Mouse (Mus musculus) T-cell, adult 2 months (primary cell): ENCODE results near the gene Cd2bp2.

ENCODE experiments used
- DNase-seq: peaks from one replicate; pipeline ENCODE4 v3.0.0; 2022; ENCODE audit warnings: low spot score

The Cd2bp2 gene

DNA sequence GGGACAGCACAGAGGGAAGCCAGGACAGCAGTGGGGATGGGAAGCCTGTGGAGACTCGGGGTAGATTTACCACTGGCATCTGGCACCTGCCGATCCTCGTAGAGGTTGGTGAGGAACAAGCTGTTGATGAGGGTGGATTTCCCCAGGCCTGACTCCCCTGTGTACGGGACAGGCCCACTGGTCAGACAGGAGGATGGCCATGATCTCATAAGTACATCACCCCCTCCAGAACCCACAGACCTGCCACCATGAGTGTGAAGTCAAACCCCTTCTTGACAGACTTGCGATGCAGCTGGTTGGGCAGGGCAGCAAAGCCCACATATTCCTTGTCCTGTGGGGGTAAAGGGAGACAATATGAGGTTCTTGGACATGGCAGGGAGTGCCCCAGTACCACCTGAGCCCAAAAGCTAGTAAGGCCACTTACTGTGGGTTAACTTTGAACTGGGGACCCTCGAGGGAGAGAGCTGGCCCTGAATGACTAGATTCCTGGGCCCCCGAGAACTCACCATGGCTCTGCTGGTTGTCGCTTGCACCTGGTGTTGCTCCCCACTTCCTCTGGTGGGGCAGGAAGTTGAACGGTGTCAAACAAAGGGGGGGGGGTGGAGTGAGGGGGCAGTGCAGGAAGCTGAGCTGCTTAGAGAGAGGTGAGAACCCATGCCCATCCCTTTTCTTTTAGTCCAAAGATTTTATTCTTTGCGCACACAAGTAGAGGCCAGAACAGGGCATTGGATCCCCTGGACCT, 22.2 kb upstream of the Cd2bp2 start:
- peak; percentile 70 for DNase-seq

DNA sequence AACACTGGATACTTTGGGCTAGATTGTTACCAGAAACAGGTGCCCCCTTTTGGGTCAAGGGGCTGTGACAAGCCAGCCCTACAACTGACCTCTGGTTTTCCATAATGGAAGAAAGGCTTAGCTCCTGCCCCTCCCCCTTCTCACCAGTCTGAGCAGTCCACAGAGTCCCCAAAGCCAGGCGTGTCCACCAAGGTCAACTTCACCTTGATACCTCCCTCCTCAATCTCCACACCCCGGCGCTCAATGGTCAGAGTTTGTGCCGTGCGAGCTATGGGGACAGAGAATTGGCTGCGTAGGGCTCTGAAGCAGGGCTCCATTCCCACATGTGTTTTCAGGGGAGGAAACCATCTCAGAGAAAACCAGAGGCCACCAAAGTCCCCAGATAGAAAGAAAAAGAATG, 21.6 kb upstream of the Cd2bp2 start:
- DNase-seq = no peak

DNA sequence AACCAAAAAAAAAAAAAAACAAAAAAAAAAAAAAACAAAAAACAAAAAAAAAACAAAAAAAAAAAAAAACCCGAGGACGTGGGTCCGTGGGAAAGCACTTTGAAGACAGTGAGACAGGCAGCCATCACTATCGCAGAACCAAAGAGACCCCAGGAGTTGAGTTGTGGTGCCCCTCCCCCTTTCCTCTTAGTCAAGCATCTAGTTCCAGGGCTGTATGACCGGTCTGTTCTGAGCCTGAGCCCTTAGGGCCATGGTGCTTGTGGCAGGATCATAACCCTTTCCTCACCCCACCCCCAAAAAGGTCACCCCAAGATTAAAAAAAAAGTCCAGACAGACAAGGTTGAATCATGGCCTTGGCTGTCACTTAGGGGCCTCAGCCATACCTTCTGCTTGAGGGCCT, 20.5 kb upstream of the Cd2bp2 start:
- no peak for DNase-seq

DNA sequence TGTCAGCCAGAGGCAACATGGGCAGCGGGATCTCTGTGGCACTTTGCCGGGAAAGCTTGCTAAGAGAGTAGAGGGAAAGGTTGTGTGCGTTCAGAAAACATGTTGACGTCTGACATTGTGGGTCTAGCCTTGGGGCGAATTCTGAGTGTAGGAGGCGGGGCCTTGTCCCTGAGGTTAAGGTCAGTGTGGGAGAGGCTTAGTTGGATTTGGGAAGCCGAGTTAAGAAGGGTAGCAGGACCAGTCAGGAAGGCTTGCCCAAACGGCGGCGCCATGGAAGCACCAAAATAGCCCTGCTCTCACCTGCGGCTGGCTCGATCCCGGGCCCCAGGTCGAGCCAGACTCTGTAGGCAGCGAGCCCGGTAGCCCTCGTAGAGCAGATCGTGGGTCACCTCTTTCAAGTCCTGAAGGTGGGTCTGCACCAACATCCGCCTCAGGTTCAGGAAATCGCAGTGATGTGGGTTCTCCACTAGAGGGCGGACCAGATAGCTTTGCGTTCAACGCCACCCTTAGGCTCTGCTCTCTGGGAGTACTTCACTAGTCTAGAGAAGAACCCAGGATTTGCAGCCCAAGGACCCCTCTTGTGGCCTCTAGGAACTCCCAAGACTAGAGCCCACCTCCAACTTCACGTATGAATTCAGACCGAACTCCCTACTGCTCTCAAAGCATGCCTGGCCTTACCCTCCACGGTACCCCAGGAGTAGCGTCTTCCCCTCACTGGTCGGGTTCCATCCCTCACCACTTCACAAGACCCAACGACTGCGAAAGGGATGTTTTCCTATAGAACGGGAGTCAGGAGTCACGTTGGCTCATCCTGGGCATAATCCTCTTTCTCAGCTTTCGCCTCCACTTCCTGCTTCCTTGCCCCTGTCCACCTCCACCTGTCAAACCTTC, 19.4 kb upstream of the Cd2bp2 start:
- DNase-seq = peak; percentile 79

DNA sequence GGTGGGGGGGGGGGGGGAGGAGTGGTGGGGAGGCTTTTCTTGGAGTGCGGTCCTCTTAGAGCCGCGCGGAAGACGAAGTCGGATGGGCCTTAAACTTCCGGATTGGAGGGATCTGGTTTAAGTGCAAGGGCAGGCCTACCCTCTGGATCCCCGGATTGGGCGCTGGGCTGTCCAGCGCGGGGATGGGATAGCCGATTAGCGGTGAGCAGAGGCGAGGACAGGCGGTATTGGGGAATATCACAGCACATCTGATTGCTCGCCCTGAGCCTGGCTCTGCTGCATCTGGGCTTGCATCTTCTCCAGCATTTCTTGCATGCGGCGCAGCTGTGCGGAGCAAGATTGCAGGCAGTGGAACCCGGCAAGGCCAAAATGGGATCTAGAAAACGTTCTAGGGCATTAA, 18.7 kb upstream of the Cd2bp2 start:
- DNase-seq = no peak

DNA sequence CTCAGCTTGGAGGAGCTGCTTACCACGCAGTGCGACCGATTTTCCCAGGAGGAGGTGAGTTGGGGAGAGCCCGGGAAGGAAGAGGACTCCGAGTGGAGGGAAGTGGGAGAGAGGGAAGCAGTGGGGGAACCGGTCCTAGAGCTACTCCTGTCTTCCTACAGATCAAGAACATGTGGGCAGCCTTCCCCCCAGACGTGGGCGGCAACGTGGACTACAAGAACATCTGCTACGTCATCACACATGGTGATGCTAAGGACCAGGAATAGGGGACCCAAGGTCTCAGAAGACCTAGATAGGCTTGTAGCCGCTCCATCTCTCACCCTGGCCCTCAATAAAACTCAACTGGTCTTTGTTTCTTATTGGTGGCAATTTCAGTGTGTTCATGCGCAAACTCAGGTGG, 18.1 kb upstream of the Cd2bp2 start:
- DNase-seq = no peak

DNA sequence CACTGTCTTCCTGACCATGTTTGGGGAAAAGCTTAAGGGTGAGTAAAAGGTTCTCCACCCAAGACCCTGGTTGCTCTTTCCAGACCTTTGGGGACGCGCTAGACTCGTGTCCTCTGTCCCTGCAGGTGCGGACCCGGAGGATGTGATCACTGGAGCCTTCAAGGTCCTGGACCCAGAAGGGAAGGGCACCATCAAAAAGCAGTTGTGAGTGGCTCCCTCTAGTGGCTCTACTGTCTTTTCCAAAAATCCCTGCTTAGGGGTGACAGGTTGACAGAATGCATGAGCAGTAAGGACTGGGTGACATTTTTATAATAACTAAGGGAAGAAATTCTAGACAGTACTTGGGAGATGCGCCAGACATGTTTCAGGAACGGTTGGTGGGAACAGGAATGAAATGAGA, 17.6 kb upstream of the Cd2bp2 start:
- DNase-seq = peak; percentile 34

DNA sequence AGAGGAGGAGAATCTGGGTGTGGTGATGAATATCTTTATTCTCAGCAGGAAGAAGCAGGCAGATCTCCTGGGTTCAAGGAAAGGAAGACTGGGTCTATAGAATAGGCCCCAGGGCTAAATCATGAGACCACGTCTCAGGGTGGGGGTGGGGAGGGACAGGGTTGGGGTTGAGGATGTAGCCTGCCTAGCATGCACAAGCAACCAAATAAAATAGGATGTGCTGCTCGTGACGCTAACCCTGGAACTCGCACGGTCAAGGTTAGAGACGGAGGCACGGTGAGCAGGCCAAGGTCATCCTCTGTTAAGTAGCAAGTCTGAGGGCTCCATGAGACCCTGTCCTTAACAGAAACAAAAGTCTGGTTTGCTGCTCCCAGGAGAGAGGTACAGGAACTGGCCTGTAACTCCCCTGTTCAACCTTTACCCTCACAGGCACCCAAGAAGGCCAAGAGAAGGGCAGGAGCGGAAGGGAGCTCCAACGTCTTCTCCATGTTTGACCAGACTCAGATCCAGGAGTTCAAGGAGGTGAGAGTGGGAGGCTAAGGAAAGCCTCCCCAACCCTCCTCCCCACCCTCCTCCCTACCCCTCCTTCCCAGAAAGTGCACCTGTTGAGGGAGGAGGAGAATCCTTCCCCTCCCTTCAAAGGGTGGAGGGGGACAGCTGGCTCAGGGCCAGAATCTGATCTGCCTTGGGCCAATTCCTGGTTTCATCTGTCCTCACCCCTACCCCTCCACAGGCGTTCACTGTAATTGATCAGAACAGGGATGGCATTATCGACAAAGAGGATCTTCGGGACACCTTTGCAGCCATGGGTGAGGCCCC, 16.8 kb upstream of the Cd2bp2 start:
- DNase-seq = no peak

DNA sequence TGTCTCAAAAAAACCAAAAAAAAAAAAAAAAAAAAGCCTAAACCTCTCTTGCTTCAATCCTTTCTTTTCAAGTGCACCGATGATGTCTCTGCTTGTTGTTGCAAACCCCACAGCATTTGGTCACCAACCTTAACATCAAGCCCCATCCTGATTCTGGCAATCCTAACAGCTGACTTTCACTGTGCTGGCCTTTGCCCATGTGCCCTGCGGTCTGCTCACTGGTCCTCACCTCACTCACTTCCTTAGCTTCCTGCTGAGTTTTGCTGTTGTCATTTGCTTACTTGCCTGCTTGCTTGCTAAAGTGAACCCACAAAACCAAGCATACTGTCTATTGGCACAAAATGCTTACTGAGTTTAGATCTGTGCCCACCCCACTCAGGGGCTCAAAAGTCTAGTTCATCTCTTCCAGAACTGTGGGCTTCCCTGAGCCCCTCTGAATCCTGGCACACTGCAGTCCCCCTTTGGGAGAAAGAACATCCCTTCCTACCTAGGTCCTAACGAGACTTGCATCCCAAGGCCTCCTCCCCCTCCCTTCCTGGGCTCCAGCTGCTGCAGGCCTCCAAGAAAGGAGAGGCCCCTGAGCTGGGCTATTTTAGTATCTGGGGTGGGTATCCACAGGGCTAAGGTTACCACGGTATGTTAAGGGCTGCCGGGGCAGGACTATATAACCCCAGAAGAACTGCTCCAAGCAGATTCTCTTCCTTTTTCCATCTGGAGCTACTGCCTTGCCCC, 15.3 kb upstream of the Cd2bp2 start:
- DNase-seq = peak; percentile 62

DNA sequence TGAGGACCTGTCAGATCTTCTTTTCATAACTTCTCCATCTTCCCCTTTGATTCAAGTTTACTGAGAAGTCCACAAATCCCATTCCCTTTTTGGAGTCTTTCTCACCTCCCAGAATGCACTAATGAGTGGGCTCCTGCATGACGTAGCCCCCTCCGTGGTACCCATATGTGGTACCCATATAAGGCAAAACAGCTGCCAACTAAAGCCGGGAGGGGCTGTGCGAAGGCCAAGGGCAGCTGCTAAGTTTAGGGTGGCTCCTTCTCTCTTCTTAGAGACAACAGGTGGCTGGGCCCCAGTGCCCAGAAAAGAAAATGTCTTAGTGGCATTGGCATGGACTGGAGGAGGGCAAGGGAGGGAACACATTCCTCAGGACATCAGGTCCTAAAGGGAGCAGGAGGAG, 14.4 kb upstream of the Cd2bp2 start:
- no peak for DNase-seq

DNA sequence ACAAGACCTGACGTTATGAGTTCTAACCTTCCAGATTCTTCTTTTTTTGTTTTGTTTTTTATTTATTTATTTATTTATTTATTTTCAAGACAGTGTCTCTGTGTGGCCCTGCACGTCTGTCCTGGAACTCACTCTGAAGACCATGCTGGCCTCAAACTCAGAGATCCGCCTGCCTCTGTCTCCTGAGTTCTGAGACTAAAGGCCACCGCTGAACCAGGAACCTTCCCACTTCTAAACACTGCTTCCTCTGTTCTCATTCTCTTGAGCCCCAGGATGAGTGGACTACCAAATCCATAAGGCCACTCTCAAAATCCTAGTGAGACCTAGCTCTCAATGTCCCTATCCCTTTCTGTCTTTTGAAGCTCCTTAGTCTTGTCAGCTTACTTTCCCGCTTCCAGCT, 14.0 kb upstream of the Cd2bp2 start:
- no peak for DNase-seq

DNA sequence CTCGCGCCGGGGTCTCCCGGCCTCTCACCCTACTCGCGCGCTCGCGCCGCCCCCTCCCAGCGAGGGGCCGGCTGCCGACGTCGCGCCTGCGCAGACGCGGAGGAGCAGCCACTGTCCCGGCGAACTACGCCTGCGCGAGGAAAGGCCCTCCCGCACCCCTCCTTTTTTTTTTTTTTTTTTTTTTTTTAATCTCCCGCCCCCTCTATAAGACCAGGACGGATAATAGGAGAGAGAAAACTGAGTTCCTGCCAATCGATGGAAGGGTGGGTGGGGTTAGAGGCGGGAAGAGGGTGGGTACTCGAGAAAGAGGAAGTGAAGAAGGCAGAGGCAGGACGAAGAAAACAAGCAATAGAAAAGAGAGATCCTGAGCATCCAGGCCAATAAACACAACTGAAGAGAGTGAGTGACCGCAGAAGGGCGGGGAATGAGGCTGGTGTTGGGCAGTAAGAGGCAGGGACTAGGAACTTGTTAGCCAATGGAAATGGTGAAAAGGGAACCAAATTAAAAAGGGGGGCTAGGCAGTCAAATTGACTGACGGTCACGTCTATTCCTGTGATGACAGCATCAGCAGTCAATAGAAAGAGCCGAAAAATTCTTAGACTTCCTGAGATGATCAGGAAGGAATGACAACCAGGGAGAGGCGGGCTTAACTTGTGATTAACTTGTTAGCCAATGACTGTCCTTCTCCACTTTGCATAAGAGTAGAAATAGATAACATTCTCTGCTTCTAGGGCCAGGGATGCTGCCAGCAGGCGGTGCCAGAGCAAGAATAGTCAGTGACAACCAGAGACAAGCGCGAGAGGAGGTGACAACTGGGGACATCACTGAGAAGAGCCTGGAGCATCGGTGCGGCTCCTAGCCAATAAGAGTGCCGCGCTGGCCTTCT, 12.9 kb upstream of the Cd2bp2 start, which contains the start of gene Mylpf:
TSS of gene Mylpf (plus strand) at position 338 of the 886 bp plus-strand sequence.
- peak; percentile 97 for DNase-seq

DNA sequence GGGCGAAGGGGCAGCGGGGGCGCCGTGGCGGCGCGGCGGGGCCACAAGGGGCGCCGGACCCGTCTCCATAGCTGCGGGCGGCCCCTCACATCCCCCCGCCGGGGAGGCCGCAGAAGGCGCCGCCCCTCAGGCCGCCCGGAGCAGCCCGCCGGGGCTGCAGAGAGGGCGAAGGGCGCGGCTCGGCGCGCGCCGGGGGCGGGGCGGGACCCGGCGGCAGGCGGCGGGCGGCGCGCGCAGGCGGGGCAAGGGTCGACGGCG, 12.4 kb upstream of the Cd2bp2 start, which contains the start of gene Tbc1d10b:
TSS of gene Tbc1d10b (minus strand) at position 174 of the 258 bp plus-strand sequence.
- DNase-seq = no peak

DNA sequence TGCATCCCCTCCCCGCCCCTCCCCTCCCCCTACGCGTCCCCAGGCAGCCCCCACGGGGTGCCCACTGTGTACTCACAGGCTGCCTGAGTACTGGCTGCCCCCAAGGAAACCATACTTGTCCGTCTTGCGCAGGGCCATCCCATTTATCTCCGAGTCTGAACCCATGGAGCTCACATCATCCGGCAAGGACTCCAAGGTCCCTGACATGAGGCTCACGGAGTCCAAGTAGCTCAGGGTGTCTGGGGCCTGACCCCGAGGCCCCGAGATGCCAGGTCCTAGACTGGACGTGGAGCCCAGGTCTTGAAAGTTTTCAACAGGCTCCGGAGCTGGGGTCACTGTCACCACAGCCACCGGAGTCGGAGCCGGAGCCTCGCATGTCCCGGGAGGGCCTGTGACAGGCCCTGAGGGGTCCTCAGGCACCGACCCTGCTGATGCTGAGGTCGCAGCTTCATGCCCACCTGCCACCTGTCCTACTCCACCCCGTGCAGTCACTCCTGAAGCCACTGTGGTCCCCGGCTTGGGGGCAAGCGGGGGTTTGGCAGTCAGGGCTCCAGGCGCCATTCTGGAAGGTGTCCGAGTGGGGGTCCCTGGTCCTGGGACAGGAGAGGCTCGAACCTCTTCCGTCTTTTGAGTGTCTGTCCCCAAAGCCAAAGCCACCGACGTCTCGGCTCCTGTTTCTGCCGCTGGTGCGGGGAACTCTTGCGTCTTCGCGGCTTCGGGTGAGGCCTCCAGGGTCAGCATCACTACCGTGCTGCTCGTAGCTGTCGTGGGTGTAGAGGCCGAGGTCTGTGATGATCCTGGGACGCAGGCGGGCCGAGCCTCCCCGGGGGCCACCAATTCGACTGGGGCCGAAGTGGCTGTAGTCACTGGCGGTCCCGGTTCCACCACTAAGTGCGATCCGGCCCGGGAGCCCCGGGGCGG, 11.8 kb upstream of the Cd2bp2 start:
- DNase-seq = no peak

DNA sequence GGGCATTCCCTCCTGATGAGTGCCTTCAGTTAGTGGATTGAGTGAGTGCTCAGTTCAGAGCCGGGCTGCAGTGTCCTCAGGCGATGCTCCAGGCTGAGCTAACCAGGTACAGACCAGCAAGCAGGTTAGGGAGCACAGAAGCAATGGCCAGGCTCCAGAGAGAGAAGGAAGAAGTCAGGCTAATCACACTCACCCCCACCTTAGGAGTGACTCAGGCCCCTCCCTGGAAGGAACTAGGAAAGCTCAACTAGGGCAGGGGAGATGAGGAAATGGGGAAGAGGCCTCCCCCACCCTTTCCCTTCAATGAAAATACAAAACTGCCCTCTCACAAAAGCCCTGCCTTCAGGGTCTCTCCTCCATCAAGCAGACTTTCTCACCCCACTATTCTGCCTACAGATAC, 10.8 kb upstream of the Cd2bp2 start:
- no peak for DNase-seq

DNA sequence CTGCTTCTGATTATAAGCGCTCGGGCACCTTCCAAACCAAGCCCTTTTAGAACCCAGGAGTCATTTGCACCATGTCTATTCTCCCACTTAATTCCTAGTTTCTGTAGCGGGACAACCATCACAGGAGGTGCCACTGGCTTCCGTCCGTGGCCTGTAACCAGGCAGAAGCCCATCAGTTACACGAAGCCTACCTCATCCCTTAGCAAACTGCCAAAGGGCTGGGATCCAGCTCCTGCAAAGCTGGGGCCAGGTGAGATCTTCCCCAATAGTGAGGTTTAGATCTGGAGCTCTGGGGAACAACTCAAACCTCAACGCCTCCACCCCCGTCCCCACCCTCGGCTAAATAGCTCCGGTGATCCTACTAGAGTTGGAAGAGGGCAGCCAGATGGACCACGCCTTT, 634 bp upstream of the Cd2bp2 start:
- DNase-seq = no peak

DNA sequence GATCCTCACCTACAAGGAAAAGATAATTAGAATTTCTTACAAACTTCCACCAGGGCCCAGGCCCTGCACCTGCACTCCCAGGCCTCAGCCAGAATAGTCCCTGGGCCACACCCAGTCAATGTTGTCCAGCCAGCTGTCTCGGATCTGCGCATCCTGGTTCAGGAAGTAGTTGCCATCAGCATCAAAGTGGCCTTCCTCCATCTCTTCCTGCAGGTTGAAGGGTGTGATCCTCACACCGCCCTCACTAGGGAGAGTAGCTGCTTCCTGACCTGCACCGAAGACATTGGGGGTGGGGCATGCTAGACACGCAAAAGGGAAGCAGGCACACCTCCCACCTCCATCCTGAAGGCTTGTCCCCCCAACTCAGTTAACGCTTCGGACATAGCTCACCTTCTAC, 1.2 kb downstream of the Cd2bp2 start:
- DNase-seq = no peak

DNA sequence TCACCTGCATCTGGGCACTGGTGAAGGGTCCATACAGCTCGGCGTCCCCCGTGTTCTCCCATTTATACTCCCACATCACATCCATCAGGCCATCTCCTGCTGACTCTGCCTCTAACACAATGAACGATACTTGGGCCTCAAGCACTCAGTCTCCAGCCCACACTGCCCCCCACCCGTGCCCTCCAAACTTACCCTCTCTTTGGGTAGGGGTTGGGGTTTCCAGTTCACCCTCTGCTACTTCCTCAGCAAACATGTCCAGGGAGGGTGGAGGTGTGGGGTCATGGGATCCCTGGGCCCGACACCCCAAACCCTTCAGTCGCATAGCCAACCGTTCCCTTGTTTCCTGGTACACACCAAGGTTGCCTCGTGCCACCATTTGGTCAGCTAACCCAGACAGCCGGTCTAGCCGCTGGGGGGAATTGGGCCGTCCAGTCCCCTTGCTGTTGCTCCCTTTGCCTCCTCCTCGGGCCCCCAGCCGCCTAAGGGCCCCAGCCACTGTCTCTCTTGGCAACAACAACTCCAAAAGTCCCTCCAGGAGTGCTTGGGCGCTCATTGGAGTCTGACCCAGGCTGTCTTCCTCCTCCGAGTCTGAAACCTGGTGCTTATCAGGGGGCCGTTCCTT, 1.7 kb downstream of the Cd2bp2 start:
- no peak for DNase-seq

DNA sequence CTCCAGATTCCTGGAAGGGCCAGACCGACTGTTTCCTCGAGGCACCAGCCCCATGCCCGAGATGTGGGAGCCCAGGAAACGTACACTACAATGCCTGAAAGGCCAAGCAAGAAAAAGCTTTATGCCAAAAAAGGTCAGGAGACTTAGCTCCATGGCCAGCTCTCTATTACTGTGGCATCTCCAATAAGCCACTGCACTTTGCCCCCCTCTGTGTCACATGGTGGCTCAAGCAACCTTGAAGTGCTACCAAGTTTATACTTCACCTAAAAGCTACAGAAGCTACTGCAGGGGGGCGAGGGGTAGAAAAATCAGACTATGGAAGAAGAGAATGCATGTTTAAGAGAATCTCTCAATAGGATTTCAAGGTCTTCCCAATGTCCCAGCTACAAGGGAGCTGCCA, 2.9 kb downstream of the Cd2bp2 start:
- no peak for DNase-seq
